Mouse (Mus musculus) limb, embryonic 11.5 days (tissue): ENCODE data around the gene Ldhal6b. TPM values are rescaled to one million over a fixed set of nuclear protein-coding genes. Genes with fewer than 3 reads are reported as not detected.

Source experiments
- ATAC-seq: fragments of 200-750 bp; cut with Nextera tagmentation; 2 replicates; pipeline ENCODE4 v1.8.0; 2017; ENCODE audit warnings: low read depth; ENCODE audit not compliant: insufficient number of reproducible peaks, low FRiP score, low TSS enrichment
- DNase-seq: peaks from one replicate; pipeline ENCODE4 v3.0.0-alpha.2; 2015; ENCODE audit warnings: low spot score
- H3K27ac ChIP-seq: fragments of 300-500 bp; sonication (generic); replicated peaks from 2 replicates; pipeline ENCODE4 v1.5.1; 2014; ENCODE audit warnings: low read depth, mild to moderate bottlenecking, low read length
- H3K27me3 ChIP-seq: fragments of 300-500 bp; sonication (generic); 2 replicates; pipeline ENCODE4 v1.6.1; 2014; ENCODE audit warnings: mild to moderate bottlenecking, low read length, mixed read lengths; ENCODE audit not compliant: control insufficient read depth, insufficient read depth
- H3K36me3 ChIP-seq: fragments of 300-500 bp; sonication (generic); 2 replicates; pipeline ENCODE4 v1.6.1; 2014; ENCODE audit warnings: mild to moderate bottlenecking, low read length, moderate library complexity, mixed read lengths; ENCODE audit not compliant: control insufficient read depth, insufficient read depth
- H3K4me1 ChIP-seq: fragments of 300-500 bp; sonication (generic); 2 replicates; pipeline ENCODE4 v1.6.1; 2014; ENCODE audit warnings: low read length, mixed read lengths; ENCODE audit not compliant: control insufficient read depth, insufficient read depth
- H3K4me2 ChIP-seq: fragments of 300-500 bp; sonication (generic); 2 replicates; pipeline ENCODE4 v1.6.1; 2014; ENCODE audit warnings: low read depth, mild to moderate bottlenecking, moderate library complexity; ENCODE audit not compliant: severe bottlenecking
- H3K4me3 ChIP-seq: fragments of 300-500 bp; sonication (generic); 2 replicates; pipeline ENCODE4 v1.5.1; 2014; ENCODE audit warnings: low read depth, low read length
- H3K9ac ChIP-seq: fragments of 300-500 bp; sonication (generic); 2 replicates; pipeline ENCODE4 v1.6.1; 2014; ENCODE audit warnings: mild to moderate bottlenecking, low read length
- H3K9me3 ChIP-seq: fragments of 300-500 bp; sonication (generic); 2 replicates; pipeline ENCODE4 v1.6.1; 2016; ENCODE audit warnings: low read length; ENCODE audit not compliant: control insufficient read depth
- WGBS: fragments of 180-500 bp; shearing (Covaris S2); extraction: QIAGEN DNeasy Blood & Tissue Kit; methylation state at CpG from one replicate; pipeline ENCODE4 v1.1.7; 2014; 5-methylcytosine and 5-hydroxymethylcytosine counted together
- polyA plus RNA-seq: library from polyadenylated mRNA; unstranded; fragments of >200 nt; fragmentation: Nextera tagmentation; extraction: Ambion mirVana; gene quantifications from 2 replicates; pipeline ENCODE4 v1.2.1, GENCODE M21; 2014

The Ldhal6b gene
- polyA plus RNA-seq, 1 experiment from 2014 or later = not detected

GRCm38 (mm10) chr17:5395454-5396205 lies 22.9 kb downstream of the Ldhal6b start:
- Histone ChIP-seq H3K4me2 (no peak overlapping the region), H3K27me3 (no peaks in the 10 kb centered on the region), H3K36me3 (no peaks in the 10 kb centered on the region), H3K4me1 (0 out of 2 replicates have a peak, but pooled peaks cover 3% of the 10 kb centered on the region), H3K9me3 (no peaks in the 10 kb centered on the region), H3K4me3 (no peak overlapping the region), H3K27ac (no peak overlapping the region), H3K9ac (no peak overlapping the region)
- ATAC-seq = no peak
- DNase-seq = no peak
- 83% methylated on average over 16 of the region's 16 CpGs for WGBS

GRCm38 (mm10) chr17:5390682-5391081 lies 27.9 kb downstream of the Ldhal6b start:
- H3K4me1 ChIP-seq = no peaks in the 10 kb centered on the region
- H3K27me3 ChIP-seq = no peaks in the 10 kb centered on the region
- no peak overlapping the region for H3K4me2 ChIP-seq
- DNase-seq = no peak
- WGBS = 67% methylated on average over 10 of the region's 10 CpGs
- H3K4me3 ChIP-seq = no peak overlapping the region
- no peak for ATAC-seq
- H3K36me3 ChIP-seq = no peaks in the 10 kb centered on the region
- no peak overlapping the region for H3K9ac ChIP-seq
- no peak overlapping the region for H3K27ac ChIP-seq
- no peaks in the 10 kb centered on the region for H3K9me3 ChIP-seq

GRCm38 (mm10) chr17:5388351-5388750 lies 30.2 kb downstream of the Ldhal6b start:
- Histone ChIP-seq H3K4me3 (no peak overlapping the region), H3K4me1 (no peaks in the 10 kb centered on the region), H3K27ac (no peak overlapping the region), H3K36me3 (no peaks in the 10 kb centered on the region), H3K27me3 (no peaks in the 10 kb centered on the region), H3K9me3 (no peaks in the 10 kb centered on the region), H3K9ac (no peak overlapping the region), H3K4me2 (no peak overlapping the region)
- 71% methylated on average over 3 of the region's 3 CpGs for WGBS
- ATAC-seq (no peak), DNase-seq (no peak)

- Histone ChIP-seq H3K4me3 (no peak overlapping the region), H3K27ac (no peak overlapping the region), H3K9ac (no peak overlapping the region), H3K4me1 (no peaks in the 10 kb centered on the region), H3K4me2 (no peak overlapping the region), H3K27me3 (no peaks in the 10 kb centered on the region), H3K9me3 (no peaks in the 10 kb centered on the region), H3K36me3 (no peaks in the 10 kb centered on the region)
- ATAC-seq = no peak
- 87% methylated on average over 12 of the region's 12 CpGs for WGBS
- DNase-seq = no peak
Observed at GRCm38 (mm10) chr17:5386885-5387545, 31.6 kb downstream of the Ldhal6b start.

- H3K36me3 ChIP-seq = no peaks in the 10 kb centered on the region
- 80% methylated on average over 1 of the region's 1 CpGs for WGBS
- H3K27ac ChIP-seq = no peak overlapping the region
- no peaks in the 10 kb centered on the region for H3K27me3 ChIP-seq
- ATAC-seq (no peak), DNase-seq (no peak)
- H3K9ac ChIP-seq = no peak overlapping the region
- no peaks in the 10 kb centered on the region for H3K9me3 ChIP-seq
- no peaks in the 10 kb centered on the region for H3K4me1 ChIP-seq
- H3K4me3 ChIP-seq = no peak overlapping the region
- no peak overlapping the region for H3K4me2 ChIP-seq
Observed at GRCm38 (mm10) chr17:5385694-5386093, 32.9 kb downstream of the Ldhal6b start.

- H3K27me3 ChIP-seq = no peaks in the 10 kb centered on the region
- H3K4me2 ChIP-seq = no peak overlapping the region
- no peak overlapping the region for H3K27ac ChIP-seq
- H3K4me3 ChIP-seq = no peak overlapping the region
- WGBS = 29% methylated on average over 7 of the region's 7 CpGs
- no peaks in the 10 kb centered on the region for H3K9me3 ChIP-seq
- ATAC-seq = no peak
- no peaks in the 10 kb centered on the region for H3K4me1 ChIP-seq
- no peak for DNase-seq
- no peaks in the 10 kb centered on the region for H3K36me3 ChIP-seq
- no peak overlapping the region for H3K9ac ChIP-seq
Observed at GRCm38 (mm10) chr17:5377930-5378310, 40.6 kb downstream of the Ldhal6b start.

GRCm38 (mm10) chr17:5377151-5377929 lies 41.2 kb downstream of the Ldhal6b start:
- Histone ChIP-seq H3K9me3 (no peaks in the 10 kb centered on the region), H3K4me2 (no peak overlapping the region), H3K4me1 (no peaks in the 10 kb centered on the region), H3K36me3 (no peaks in the 10 kb centered on the region), H3K27me3 (no peaks in the 10 kb centered on the region), H3K27ac (no peak overlapping the region), H3K9ac (no peak overlapping the region), H3K4me3 (no peak overlapping the region)
- DNase-seq (no peak), ATAC-seq (no peak)
- 39% methylated on average over 11 of the region's 11 CpGs for WGBS

GRCm38 (mm10) chr17:5372951-5373350 lies 45.6 kb downstream of the Ldhal6b start:
- no peaks in the 10 kb centered on the region for H3K4me1 ChIP-seq

More at GRCm38 (mm10) chr17:5372951-5373350, 45.6 kb downstream of the Ldhal6b start:
- ATAC-seq (no peak), DNase-seq (no peak)
- Histone ChIP-seq H3K36me3 (no peaks in the 10 kb centered on the region), H3K27ac (no peak overlapping the region), H3K4me3 (no peak overlapping the region), H3K9me3 (no peaks in the 10 kb centered on the region), H3K9ac (no peak overlapping the region), H3K27me3 (no peaks in the 10 kb centered on the region), H3K4me2 (no peak overlapping the region)
- WGBS = 88% methylated on average over 8 of the region's 8 CpGs
